Mouse (Mus musculus): ENCODE measurements at regions not wholly inside any gene's neighbourhood (a gene's known extent, or its start where the extent isn't known, plus 50 kb on each side); places are given as distances from the start of the nearest gene placed in this dataset.

GRCm38 (mm10) chr8:116837991-116838390 lies 83.3 kb downstream of the Cmc2 start:
- no peak for DNase-seq (ENCODE audit: low read depth, low spot score)

DNA sequence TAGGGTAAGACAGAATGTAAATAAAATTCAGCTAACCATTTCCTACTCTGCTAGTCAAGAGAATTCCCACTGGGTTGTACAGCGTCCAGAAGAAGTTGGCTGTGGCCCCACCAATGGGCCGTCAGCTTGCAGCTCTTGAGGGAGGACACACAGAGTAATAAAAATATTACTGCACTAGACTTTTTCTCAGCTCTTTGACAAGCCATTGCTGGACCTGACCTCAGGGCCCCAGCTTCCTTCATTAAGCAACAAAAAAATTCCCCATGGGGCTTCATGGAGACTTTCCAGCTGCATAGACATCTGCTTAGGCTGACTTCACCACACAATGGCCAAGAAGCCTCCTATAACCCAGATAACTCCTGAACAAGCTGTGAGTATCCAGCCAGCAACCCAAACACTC lies 89.1 kb downstream of the Cmc2 start:
- DNase-seq (ENCODE audit: low read depth, low spot score), result peak; percentile 76

GRCm38 (mm10) chr8:116829631-116830030 lies 91.6 kb downstream of the Cmc2 start:
- DNase-seq (ENCODE audit: low read depth, low spot score), result no peak

DNA sequence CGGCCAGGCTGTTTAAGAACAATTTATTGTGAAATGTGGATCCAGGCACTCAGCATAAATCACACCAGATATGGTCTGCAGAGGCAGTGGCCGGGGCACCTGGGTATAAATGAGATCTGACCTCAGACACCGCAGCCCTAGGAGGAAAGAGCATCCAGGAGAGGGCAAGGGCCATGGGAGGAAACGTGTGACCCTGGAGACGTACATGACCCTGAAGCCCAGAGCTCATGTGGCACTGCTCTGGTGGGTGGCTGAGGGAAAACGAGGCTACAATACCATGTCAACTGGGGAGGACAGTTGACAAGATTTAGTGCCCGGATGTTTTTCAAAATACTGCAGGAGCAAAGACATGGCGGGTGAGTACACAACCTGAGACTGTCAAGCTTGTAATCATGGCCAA lies 93.0 kb downstream of the Cmc2 start:
- DNase-seq (ENCODE audit: low read depth, low spot score), result no peak

GRCm38 (mm10) chr8:116827141-116827540 lies 94.1 kb downstream of the Cmc2 start:
- DNase-seq (ENCODE audit: low read depth, low spot score), result no peak

DNA sequence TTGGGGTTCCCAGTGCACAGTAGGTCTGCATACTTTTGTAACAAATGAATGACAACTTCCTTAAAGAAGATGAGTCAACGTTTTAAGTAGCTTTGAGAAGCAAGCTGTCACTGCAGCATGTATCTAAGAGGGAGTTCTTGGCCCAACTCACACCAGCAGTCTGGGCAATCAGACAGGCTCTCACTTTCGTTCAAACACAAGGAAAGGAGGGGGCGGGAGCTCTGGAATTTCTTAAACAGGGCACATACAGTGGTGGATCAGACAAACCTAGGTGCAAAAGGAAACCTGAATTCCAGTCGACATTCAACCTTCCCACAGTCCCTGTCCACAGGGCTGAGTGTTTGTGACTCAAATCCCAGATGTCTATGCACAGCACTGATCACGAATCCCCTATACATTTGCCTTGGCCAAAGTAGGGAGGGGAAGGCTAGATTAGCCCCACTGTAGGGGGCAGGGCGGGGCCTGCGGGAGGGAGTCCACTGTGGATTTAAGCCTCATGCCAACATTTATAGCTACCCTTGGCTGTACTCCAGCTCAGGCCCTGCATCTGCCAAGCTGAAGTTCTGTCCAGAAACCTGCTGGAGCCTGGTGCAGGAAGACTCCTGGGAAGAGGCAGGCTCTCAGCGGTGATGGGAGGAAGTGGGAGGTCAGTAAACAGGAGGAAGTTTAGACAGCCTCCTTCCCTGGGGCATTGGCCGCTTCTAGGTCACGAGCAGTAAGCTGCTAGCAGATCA lies 81.5 kb upstream of the Cdyl2 start:
- DNase-seq (ENCODE audit: low read depth, low spot score), result peak; percentile 72

- peak; percentile 6 for DNase-seq (ENCODE audit: low read depth, low spot score)
Measured at GRCm38 (mm10) chr8:116801313-116801712, 68.5 kb upstream of the Cdyl2 start.

DNA sequence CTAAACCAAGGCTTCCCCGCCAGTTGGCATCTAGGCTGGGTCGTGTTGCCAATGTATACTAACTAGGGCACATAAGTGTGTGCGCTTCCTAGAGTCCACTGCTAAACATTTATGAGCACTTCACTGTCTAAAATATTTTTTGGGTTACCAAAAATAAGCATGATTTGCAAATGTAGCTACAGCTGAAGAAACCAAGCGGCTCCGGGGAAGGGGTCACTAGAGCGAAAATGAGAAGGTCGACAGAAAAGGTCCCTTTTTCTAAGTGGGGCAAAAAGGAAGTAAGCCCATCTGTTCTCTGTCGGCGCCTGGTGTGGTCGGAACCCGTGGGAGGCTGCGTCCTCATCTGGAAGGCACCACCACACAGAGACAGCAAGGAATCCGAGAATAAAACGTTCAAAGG lies 67.8 kb upstream of the Cdyl2 start:
- DNase-seq (ENCODE audit: low read depth, low spot score), result peak; percentile 27

DNA sequence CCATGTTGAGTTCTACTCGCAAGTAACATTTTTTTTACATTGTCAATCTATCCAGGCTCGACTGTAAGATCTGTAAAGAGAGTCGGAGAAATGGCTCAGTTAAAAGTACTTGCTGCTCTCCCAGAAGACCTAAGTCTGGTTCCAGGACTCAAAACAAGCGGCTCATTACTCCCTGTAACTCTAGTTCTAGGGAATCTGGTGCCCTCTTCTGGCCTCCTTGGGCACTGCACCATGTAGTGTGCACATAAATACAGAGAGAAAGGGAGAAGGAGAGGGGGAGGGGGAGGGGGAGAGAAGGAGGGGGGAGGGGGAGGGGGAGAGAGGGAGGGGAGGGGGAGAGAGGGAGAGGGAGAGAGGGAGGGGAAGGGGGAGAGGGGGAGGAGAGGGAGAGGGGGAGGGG lies 66.2 kb upstream of the Cdyl2 start:
- DNase-seq (ENCODE audit: low read depth, low spot score), result no peak

GRCm38 (mm10) chr8:116795713-116796112 lies 62.9 kb upstream of the Cdyl2 start:
- no peak for DNase-seq (ENCODE audit: low read depth, low spot score)

GRCm38 (mm10) chr8:116793107-116793506 lies 60.3 kb upstream of the Cdyl2 start:
- no peak for DNase-seq (ENCODE audit: low read depth, low spot score)

GRCm38 (mm10) chr8:116790294-116790693 lies 57.5 kb upstream of the Cdyl2 start:
- peak; percentile 4 for DNase-seq (ENCODE audit: low read depth, low spot score)

All from brain, adult 2 months (tissue).